Mouse (Mus musculus): ENCODE data around the gene Tcf7l1.

- TF ChIP-seq HCFC1 (IDR thresholded peaks at IDR 0.05; ENCODE audit: borderline replicate concordance, insufficient read depth, low read length) (no peak), ZC3H11A (IDR thresholded peaks at IDR 0.05; ENCODE audit: borderline replicate concordance, low read depth, low read length) (no peak), CHD2 (IDR thresholded peaks at IDR 0.05; ENCODE audit: low read depth, low read length) (no peak)
Measured at GRCm38 (mm10) chr6:72768097-72768496, 21.0 kb downstream of the Tcf7l1 start.
